Mouse (Mus musculus) cerebellum, adult 2 months (tissue): ENCODE data around the gene Iqcn. TPM values are rescaled to one million over a fixed set of nuclear protein-coding genes. Genes with fewer than 3 reads are reported as not detected.

Experiments used
- DNase-seq, 2 experiments: peaks; one replicate each; pipeline ENCODE4 v3.0.0; 2021
- H3K27ac ChIP-seq: fragments of 200-500 bp; 2 replicates; pipeline ENCODE4 v1.5.1; 2012; ENCODE audit warnings: low read length, control low read depth, inconsistent platforms; ENCODE audit not compliant: insufficient read depth
- H3K27me3 ChIP-seq: fragments of 200-500 bp; 2 replicates; pipeline ENCODE4 v1.6.1; 2012; ENCODE audit warnings: inconsistent platforms, mild to moderate bottlenecking, low read length, moderate library complexity; ENCODE audit not compliant: control insufficient read depth, insufficient read depth
- H3K4me1 ChIP-seq: fragments of 200-500 bp; 2 replicates; pipeline ENCODE4 v1.6.1; 2011; ENCODE audit warnings: low read length; ENCODE audit not compliant: control insufficient read depth, insufficient read depth
- H3K4me3 ChIP-seq: fragments of 200-500 bp; replicated peaks from 2 replicates; pipeline ENCODE3; 2011; ENCODE audit warnings: mild to moderate bottlenecking, low read depth, low read length, control low read depth; ENCODE audit not compliant: insufficient read depth
- CTCF ChIP-seq: fragments of 200-500 bp; IDR thresholded peaks from 2 replicates; pipeline ENCODE4 v1.5.1; 2011; ENCODE audit warnings: low read depth, mild to moderate bottlenecking, control low read depth, low read length, moderate library complexity, borderline replicate concordance; ENCODE audit not compliant: insufficient read depth
- POLR2A ChIP-seq: fragments of 200-500 bp; IDR thresholded peaks from 2 replicates; pipeline ENCODE4 v1.6.1; 2011; ENCODE audit warnings: low read length, control low read depth, borderline replicate concordance; ENCODE audit not compliant: insufficient read depth
- WGBS: fragments of 180-500 bp; shearing (Covaris S2); methylation state at CpG from one replicate; pipeline ENCODE4 v1.1.7; 2018; 5-methylcytosine and 5-hydroxymethylcytosine counted together
- polyA plus RNA-seq: library from polyadenylated mRNA; depleted of rRNA; stranded (reverse); fragments of >200 nt; gene quantifications from 2 replicates; pipeline ENCODE4 v1.2.3, GENCODE M21; 2012

The Iqcn gene
- polyA plus RNA-seq, 1 experiment: 0.08 TPM

DNA sequence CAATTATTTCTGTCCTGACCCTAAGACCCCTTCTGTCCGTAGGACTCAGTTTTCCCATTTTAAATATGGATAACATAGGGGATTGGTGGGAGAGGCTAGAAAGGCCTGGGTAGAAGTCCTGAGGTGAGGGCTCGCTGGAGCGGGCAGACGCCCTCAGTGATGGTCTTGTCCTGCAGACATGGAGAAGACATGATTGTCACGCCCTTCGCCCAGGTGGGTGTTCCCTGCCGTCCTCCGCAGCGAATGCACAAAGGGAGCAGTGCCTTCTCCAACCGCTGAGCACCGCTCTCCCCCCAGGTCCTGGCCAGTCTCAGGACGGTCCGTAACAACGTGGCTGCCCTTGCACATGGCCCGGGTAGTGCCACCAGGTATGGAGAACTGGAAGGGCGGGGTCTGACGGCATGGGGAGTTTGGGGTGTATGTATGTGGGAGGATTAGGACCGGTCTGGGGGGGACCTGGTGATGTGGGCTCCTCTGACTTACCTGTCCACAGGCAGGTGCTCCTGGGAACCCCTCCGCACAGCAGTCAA lies 42.5 kb downstream of the Iqcn start:
- no peak for TF ChIP-seq CTCF
- no peak for TF ChIP-seq POLR2A
- H3K4me1 ChIP-seq: peaks cover 7% of the 10 kb centered on the region; the same call in 1 of the 2 replicates
- WGBS: 63% methylated on average over 19 of the region's 19 CpGs
- H3K4me3 ChIP-seq: no peak overlapping the region
- no peak overlapping the region for H3K27ac ChIP-seq
- no peak for DNase-seq
- H3K27me3 ChIP-seq: no peaks in the 10 kb centered on the region

DNA sequence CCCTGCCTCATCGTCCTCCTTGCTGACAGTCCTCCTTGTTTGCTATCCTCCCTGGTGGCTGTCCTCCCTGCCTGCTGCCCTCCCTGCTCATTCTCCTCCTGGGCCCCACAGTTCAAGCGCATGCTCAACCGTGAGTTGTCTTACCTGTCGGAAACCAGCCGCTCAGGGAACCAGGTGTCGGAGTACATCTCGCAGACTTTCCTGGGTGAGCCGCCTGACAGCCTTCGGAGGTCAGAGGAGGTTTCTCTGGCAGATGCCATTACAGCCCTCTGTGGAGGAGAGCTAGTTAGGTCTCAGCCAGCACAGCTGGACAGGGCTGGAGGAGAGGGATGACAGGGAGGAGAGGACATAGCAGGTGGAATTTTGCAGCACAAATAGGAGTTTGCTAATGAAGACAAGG lies 43.4 kb downstream of the Iqcn start:
- Histone ChIP-seq H3K4me1 (peaks cover 7% of the 10 kb centered on the region; the same call in 1 of the 2 replicates), H3K4me3 (no peak overlapping the region), H3K27ac (no peak overlapping the region), H3K27me3 (no peaks in the 10 kb centered on the region)
- peak in 1 of 2 experiments; percentile 9 for DNase-seq
- 83% methylated on average over 9 of the region's 9 CpGs for WGBS
- TF ChIP-seq POLR2A (no peak), CTCF (no peak)

DNA sequence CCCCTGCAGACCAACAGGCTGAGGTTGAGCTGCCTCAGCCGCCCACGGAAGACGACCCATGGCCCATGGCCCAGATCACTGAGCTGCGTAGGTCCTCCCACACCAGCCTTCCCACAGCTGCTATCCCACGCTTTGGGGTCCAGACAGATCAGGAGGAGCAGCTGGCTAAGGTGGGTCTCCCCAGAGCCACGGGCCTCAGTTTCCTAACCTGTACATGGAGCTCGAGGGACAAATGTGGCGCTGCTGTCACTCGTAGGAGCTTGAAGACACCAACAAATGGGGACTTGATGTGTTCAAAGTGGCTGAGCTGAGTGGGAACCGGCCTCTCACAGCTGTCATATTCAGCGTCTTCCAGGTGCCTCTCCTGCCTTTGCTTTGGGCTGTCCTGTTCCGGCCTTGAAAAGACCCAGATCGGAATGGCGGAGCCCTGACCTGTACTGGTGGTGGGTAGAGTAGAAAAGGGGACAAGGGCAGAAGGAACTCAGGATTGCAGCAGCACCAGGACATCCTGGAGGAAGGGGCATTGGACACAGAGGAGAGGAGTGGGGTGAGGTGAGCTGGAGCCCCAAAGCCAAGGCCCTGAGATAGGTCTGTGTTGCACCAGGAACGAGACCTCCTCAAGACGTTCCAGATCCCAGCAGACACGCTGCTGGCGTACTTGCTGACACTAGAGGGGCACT lies 44.1 kb downstream of the Iqcn start:
- Histone ChIP-seq H3K27me3 (no peaks in the 10 kb centered on the region), H3K4me1 (peaks cover 7% of the 10 kb centered on the region; the same call in 1 of the 2 replicates), H3K27ac (no peak overlapping the region), H3K4me3 (no peak overlapping the region)
- 76% methylated on average over 18 of the region's 18 CpGs for WGBS
- DNase-seq: peak in 1 of 2 experiments; percentile 6
- TF ChIP-seq CTCF (no peak), POLR2A (no peak)

DNA sequence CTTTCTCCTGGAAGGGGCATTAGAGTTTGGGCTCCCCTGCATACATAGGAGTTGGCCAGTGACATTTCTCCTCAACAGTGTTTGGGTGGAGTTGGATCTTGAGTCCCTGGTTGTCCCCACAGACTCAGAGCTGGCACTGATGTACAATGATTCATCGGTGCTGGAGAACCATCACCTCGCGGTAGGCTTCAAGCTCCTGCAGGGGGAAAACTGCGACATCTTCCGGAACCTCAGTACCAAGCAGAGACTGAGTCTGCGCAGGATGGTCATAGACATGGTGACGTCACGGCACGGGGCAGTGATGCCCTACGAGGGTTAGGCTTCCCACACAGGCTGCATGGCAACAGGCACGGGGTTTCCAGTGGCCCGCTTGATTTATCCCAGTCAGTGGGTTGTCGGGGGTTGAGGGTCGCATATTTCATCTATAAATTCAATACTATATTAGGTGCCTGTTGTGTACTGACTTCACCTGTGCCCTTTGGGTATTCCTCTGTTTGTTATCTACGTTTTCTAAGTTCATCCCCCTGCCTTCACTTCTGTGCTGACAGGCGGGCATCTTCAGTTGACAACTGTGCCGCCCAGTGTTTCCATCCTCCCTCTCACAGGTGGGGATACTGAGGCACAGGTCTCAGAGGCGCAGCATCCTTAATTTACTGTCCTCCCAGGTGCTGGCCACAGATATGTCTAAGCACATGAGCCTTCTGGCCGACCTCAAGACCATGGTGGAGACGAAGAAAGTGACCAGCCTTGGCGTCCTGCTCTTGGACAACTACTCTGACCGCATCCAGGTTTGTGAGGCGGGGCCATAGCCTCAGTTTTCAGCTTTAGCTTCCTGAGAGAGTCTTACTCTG lies 45.2 kb downstream of the Iqcn start:
- H3K27me3 ChIP-seq: no peaks in the 10 kb centered on the region
- DNase-seq: peak in 1 of 2 experiments; percentile 7
- H3K4me3 ChIP-seq: no peak overlapping the region
- no peak for TF ChIP-seq POLR2A
- TF ChIP-seq CTCF: no peak
- 87% methylated on average over 23 of the region's 23 CpGs for WGBS
- H3K4me1 ChIP-seq: peaks cover 7% of the 10 kb centered on the region; the same call in 1 of the 2 replicates
- no peak overlapping the region for H3K27ac ChIP-seq

DNA sequence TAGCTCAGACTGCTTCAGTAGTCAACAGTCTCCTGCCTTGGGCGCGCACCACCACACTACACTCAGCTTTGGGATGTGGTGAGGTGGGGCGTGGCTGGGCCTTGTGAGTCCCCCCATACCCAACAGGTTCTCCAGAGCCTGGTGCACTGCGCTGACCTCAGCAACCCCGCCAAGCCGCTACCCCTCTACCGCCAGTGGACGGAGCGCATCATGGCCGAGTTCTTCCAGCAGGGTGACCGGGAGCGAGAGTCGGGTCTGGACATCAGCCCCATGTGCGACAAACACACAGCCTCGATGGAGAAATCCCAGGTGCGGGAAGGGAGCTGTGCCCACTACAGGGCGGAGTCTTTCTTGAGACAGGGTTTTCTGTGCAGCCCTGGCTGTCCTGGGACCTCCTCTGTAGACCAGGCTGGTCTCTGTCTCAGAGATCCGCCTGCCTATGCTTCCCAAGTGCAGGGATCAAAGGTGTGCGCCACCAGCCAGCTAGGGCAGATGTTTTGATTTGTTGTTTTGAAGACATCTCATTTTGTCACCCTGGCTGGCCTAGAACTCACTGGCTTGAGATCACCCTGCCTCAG lies 45.9 kb downstream of the Iqcn start:
- no peak overlapping the region for H3K27ac ChIP-seq
- WGBS: 80% methylated on average over 19 of the region's 19 CpGs
- peak in 1 of 2 experiments; percentile 7 for DNase-seq
- H3K4me3 ChIP-seq: no peak overlapping the region
- TF ChIP-seq POLR2A: no peak
- TF ChIP-seq CTCF: no peak
- H3K27me3 ChIP-seq: no peaks in the 10 kb centered on the region
- peaks cover 2% of the 10 kb centered on the region; the same call in 1 of the 2 replicates for H3K4me1 ChIP-seq

DNA sequence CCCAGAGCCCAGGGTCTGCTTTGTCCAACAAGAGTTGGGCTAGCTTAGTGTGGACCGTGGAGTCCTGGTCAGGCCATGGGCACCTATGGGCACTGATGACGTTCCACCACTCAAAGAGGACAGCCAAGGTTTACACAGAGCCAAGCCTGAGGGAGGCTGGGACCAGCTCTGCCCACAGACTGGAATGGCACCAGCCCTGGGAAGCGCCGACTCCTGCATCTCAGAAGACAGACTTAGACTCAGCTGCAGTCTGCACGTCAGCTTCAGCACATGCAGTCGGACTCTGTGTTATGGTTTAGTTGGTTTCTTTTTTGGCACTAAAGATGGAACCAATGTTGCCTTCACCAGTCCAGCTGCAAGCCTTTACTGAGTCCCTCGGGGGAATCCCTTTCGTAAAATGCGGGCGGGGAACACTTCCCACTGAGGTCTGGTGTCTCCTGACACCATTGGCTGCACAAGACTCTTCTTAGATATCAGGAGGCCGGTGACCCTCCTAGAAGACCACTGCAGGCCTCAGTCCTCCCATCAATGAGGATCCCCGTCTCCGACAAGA lies 46.9 kb downstream of the Iqcn start:
- Histone ChIP-seq H3K27me3 (no peaks in the 10 kb centered on the region), H3K4me1 (no peaks in the 10 kb centered on the region; the same call in 1 of the 2 replicates), H3K27ac (no peak overlapping the region), H3K4me3 (no peak overlapping the region)
- peak in 1 of 2 experiments; percentile 7 for DNase-seq
- 77% methylated on average over 13 of the region's 13 CpGs for WGBS
- TF ChIP-seq CTCF (no peak), POLR2A (no peak)

DNA sequence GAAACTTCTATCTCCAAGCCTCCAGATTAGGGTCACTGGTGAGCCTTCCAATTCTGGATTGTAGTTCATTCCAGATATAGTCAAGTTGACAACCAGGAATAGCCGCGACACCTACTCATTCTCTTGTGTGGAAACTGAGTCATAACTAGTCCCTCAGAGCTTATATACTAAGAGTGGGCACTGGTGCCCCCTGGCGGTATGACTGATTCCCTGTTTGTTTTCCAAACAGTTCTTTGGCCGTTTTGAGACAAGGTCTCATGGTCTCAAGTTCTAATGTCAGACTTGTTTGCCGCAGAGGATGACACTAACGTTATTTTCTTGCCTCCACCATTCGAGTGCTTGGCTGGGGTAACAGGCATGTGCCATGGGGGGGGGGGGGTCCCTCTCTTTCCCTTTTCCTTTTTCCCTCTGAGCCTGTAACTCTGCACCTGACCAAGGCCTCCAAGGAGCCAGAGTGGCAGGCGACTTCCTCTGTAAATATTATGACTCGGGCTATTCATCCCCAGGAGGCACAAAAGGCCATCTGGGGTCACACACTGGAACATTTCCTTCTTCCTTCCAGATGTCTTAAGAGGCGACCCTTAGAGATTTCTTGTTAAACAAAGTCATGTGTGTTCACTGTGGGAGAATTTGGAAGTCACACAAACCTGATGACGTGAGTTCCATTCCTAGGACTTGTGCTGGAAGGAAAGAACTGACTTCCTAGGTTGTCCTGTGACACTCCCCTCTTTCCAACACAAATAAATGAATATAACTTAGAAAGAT lies 48.9 kb downstream of the Iqcn start:
- Histone ChIP-seq H3K4me3 (no peak overlapping the region), H3K27ac (no peak overlapping the region), H3K4me1 (peaks cover 11% of the 10 kb centered on the region), H3K27me3 (no peaks in the 10 kb centered on the region)
- 42% methylated on average over 11 of the region's 11 CpGs for WGBS
- peak; percentile 70 for TF ChIP-seq CTCF
- no peak for TF ChIP-seq POLR2A
- DNase-seq: peak; percentile 62 to 72
